14 mouse cellular contexts compared by ENCODE assay signal in the genomic region with DNA sequence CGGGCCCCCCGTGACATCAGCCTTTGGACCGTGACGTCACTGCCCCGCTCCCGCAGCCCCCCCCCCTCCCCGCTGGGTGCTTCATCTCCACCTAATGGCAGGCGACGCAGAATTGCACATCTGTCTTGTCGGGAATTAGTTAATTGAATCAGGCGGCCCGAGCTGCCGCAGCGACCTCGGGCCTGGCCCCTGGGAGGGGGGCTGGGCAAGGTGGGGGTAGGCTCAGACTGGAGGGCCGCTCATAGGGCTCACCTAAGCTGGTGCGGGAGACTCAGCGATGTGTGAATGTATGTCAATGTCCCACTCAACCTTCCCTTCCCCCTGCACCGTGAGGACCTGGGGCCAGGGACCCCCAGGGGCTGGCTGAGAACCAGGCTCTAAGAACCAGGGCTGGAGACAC. TPM values are rescaled to one million over a fixed set of nuclear protein-coding genes. Genes with fewer than 3 reads are reported as not detected.
DNase-seq lines count a peak whose midpoint lies in the region; ATAC-seq lines count a peak whose summit lies in the region.
"Had no signal": no experiment of that assay in that cellular context is flagged by ENCODE, and none has a peak within 500 bp of the region (broad histone marks: within the 10 kb centered on the region; RNA-seq: fewer than 3 reads in every experiment).

No protein-coding gene starts in this region.

- H3K4me3 ChIP-seq in heart, embryonic 13.5 days: no peak overlapping the region
- H3K4me3 ChIP-seq in embryonic facial prominence, embryonic 11.5 days (ENCODE audit: low read depth, low read length): no peak overlapping the region
- H3K4me3 ChIP-seq in hindbrain, embryonic 13.5 days: no peak overlapping the region
- H3K4me3 ChIP-seq in midbrain, embryonic 15.5 days: no peak overlapping the region

- WGBS in heart, embryonic 13.5 days: 11% methylated on average over 19 of the region's 19 CpGs
- WGBS in embryonic facial prominence, embryonic 11.5 days: 2% methylated on average over 18 of the region's 19 CpGs
- WGBS in hindbrain, embryonic 13.5 days: 8% methylated on average over 19 of the region's 19 CpGs
- WGBS in midbrain, embryonic 15.5 days: 6% methylated on average over 18 of the region's 19 CpGs

- H3K4me1 ChIP-seq in heart, embryonic 13.5 days: peaks cover 14% of the 10 kb centered on the region
- peaks cover 3% of the 10 kb centered on the region; the same call in 1 of the 2 replicates for H3K4me1 ChIP-seq in embryonic facial prominence, embryonic 11.5 days (ENCODE audit: control insufficient read depth, insufficient read depth, low read length)
- peaks cover 60% of the 10 kb centered on the region for H3K4me1 ChIP-seq in hindbrain, embryonic 13.5 days (replicated peaks)
- H3K4me1 ChIP-seq in midbrain, embryonic 15.5 days: peaks cover 38% of the 10 kb centered on the region

- H3K27ac ChIP-seq in heart, embryonic 13.5 days (replicated peaks): no peak overlapping the region
- no peak overlapping the region for H3K27ac ChIP-seq in embryonic facial prominence, embryonic 11.5 days (replicated peaks; ENCODE audit: low read depth, low read length)
- H3K27ac ChIP-seq in hindbrain, embryonic 13.5 days: peak overlapping the region; percentile 62
- H3K27ac ChIP-seq in midbrain, embryonic 15.5 days: no peak overlapping the region

- peaks cover 93% of the 10 kb centered on the region for H3K27me3 ChIP-seq in heart, embryonic 13.5 days (replicated peaks)
- H3K27me3 ChIP-seq in embryonic facial prominence, embryonic 11.5 days (ENCODE audit: control insufficient read depth, insufficient read depth, low read length): peaks cover 3% of the 10 kb centered on the region; the same call in 1 of the 2 replicates
- peaks cover 22% of the 10 kb centered on the region; the same call in 1 of the 2 replicates for H3K27me3 ChIP-seq in hindbrain, embryonic 13.5 days
- H3K27me3 ChIP-seq in midbrain, embryonic 15.5 days (replicated peaks): no peaks in the 10 kb centered on the region; the same call in 1 of the 2 replicates

- no peak for DNase-seq in heart, adult 9 months (ENCODE audit: low spot score in 2 of 2)
- DNase-seq in embryonic facial prominence, embryonic 11.5 days (ENCODE audit: low spot score): no peak
- DNase-seq in cerebellum, adult 18-20 months: no peak
- no peak for DNase-seq in embryo, embryonic 10.5 days (ENCODE audit: low spot score)
- no peak for DNase-seq in urinary bladder, postnatal 14 days (ENCODE audit: low spot score)
- DNase-seq: adrenal gland, postnatal 36 days; cerebellum, adult 9-11 months; kidney, adult 11 months; lung, adult 2 months; right cerebral cortex, postnatal 14 days had no signal

- 0 out of 2 replicates have a peak overlapping the region, but pooled peaks have one; percentile 47 for H3K9ac ChIP-seq in heart, embryonic 13.5 days
- no peak overlapping the region for H3K9ac ChIP-seq in embryonic facial prominence, embryonic 11.5 days (replicated peaks; ENCODE audit: low read length)
- peak overlapping the region; percentile 19; the same call in 1 of the 2 replicates for H3K9ac ChIP-seq in hindbrain, embryonic 13.5 days
- H3K9ac ChIP-seq in midbrain, embryonic 15.5 days: no peak overlapping the region

- H3K4me2 ChIP-seq in heart, embryonic 13.5 days: peak overlapping the region; percentile 22
- H3K4me2 ChIP-seq in embryonic facial prominence, embryonic 11.5 days (ENCODE audit: low read depth, low read length): peak overlapping the region; percentile 16
- H3K4me2 ChIP-seq in hindbrain, embryonic 13.5 days: peak overlapping the region; percentile 17; the same call in 1 of the 2 replicates
- H3K4me2 ChIP-seq in midbrain, embryonic 15.5 days: no peak overlapping the region

- H3K9me3 ChIP-seq in heart, embryonic 13.5 days: no peaks in the 10 kb centered on the region
- H3K9me3 ChIP-seq in embryonic facial prominence, embryonic 11.5 days (replicated peaks; ENCODE audit: control insufficient read depth, low read length): no peaks in the 10 kb centered on the region
- no peaks in the 10 kb centered on the region for H3K9me3 ChIP-seq in hindbrain, embryonic 13.5 days
- H3K9me3 ChIP-seq in midbrain, embryonic 15.5 days: no peaks in the 10 kb centered on the region

- no peaks in the 10 kb centered on the region for H3K36me3 ChIP-seq in heart, embryonic 13.5 days
- H3K36me3 ChIP-seq in embryonic facial prominence, embryonic 11.5 days (replicated peaks; ENCODE audit: control insufficient read depth, insufficient read depth, low read depth, low read length): no peaks in the 10 kb centered on the region
- no peaks in the 10 kb centered on the region for H3K36me3 ChIP-seq in hindbrain, embryonic 13.5 days
- H3K36me3 ChIP-seq in midbrain, embryonic 15.5 days (replicated peaks): no peaks in the 10 kb centered on the region

- ATAC-seq in heart, embryonic 13.5 days (ENCODE audit: extremely low read depth, insufficient number of reproducible peaks, low FRiP score, low TSS enrichment): no peak
- 0 out of 2 replicates have a peak, but pooled peaks have one; percentile 5 for ATAC-seq in embryonic facial prominence, embryonic 11.5 days (replicated peaks; ENCODE audit: insufficient number of reproducible peaks, low FRiP score, low TSS enrichment, low read depth)
- ATAC-seq in hindbrain, embryonic 13.5 days (ENCODE audit: low FRiP score): peak; percentile 37
- peak; percentile 40 for ATAC-seq in midbrain, embryonic 15.5 days (replicated peaks)

RNA-seq across cellular contexts. Expression of a gene that starts 12.7 kb away (rescaled TPM):
- polyA plus RNA-seq in heart, embryonic 13.5 days (2015; fragmentation: Nextera tagmentation; extraction: Ambion mirVana): 0.11 TPM in 1 of 2 replicates, not detected in the other
- polyA plus RNA-seq in embryonic facial prominence, embryonic 11.5 days (2014; fragmentation: Nextera tagmentation; extraction: Ambion mirVana): 0.28 and 0.74 TPM in 2 replicates
- 6.8 and 9.0 TPM in 2 replicates for polyA plus RNA-seq in hindbrain, embryonic 13.5 days (2015; fragmentation: Nextera tagmentation; extraction: Ambion mirVana)
- polyA plus RNA-seq in midbrain, embryonic 15.5 days (2015; fragmentation: Nextera tagmentation; extraction: Ambion mirVana): 0.13 TPM in 1 of 2 replicates, not detected in the other
- polyA plus RNA-seq: lung, adult 2 months; stomach, embryonic 16.5 days had no signal

RNA-seq across cellular contexts. Expression of a gene that starts 14.1 kb away (rescaled TPM):
- 0.79 and 1.0 TPM in 2 replicates for polyA plus RNA-seq in heart, embryonic 13.5 days (2015; fragmentation: Nextera tagmentation; extraction: Ambion mirVana)
- 0.74 and 2.1 TPM in 2 replicates for polyA plus RNA-seq in embryonic facial prominence, embryonic 11.5 days (2014; fragmentation: Nextera tagmentation; extraction: Ambion mirVana)
- polyA plus RNA-seq in hindbrain, embryonic 13.5 days (2015; fragmentation: Nextera tagmentation; extraction: Ambion mirVana): 33.1 and 35.5 TPM in 2 replicates
- polyA plus RNA-seq in midbrain, embryonic 15.5 days (2015; fragmentation: Nextera tagmentation; extraction: Ambion mirVana): 22.3 and 23.3 TPM in 2 replicates
- polyA plus RNA-seq: lung, adult 2 months had no signal

RNA-seq across cellular contexts. Expression of a gene that starts 19.9 kb away (rescaled TPM):
- not detected in 2 replicates for polyA plus RNA-seq in heart, embryonic 13.5 days (2015; fragmentation: Nextera tagmentation; extraction: Ambion mirVana)
- polyA plus RNA-seq in embryonic facial prominence, embryonic 11.5 days (2014; fragmentation: Nextera tagmentation; extraction: Ambion mirVana): 0.15 and 0.22 TPM in 2 replicates
- 0.05 TPM in 1 of 2 replicates, not detected in the other for polyA plus RNA-seq in hindbrain, embryonic 13.5 days (2015; fragmentation: Nextera tagmentation; extraction: Ambion mirVana)
- not detected in 2 replicates for polyA plus RNA-seq in midbrain, embryonic 15.5 days (2015; fragmentation: Nextera tagmentation; extraction: Ambion mirVana)

RNA-seq across cellular contexts. Expression of a gene that starts 34.0 kb away (rescaled TPM):
- polyA plus RNA-seq in heart, embryonic 13.5 days (2015; fragmentation: Nextera tagmentation; extraction: Ambion mirVana): 0.67 and 1.2 TPM in 2 replicates
- 2.2 and 2.3 TPM in 2 replicates for polyA plus RNA-seq in embryonic facial prominence, embryonic 11.5 days (2014; fragmentation: Nextera tagmentation; extraction: Ambion mirVana)
- polyA plus RNA-seq in hindbrain, embryonic 13.5 days (2015; fragmentation: Nextera tagmentation; extraction: Ambion mirVana): 0.35 and 0.58 TPM in 2 replicates
- polyA plus RNA-seq in midbrain, embryonic 15.5 days (2015; fragmentation: Nextera tagmentation; extraction: Ambion mirVana): not detected in 2 replicates

RNA-seq across cellular contexts. Expression of a gene that starts 43.3 kb away (rescaled TPM):
- 120 and 123 TPM in 2 replicates for polyA plus RNA-seq in heart, embryonic 13.5 days (2015; fragmentation: Nextera tagmentation; extraction: Ambion mirVana)
- polyA plus RNA-seq in embryonic facial prominence, embryonic 11.5 days (2014; fragmentation: Nextera tagmentation; extraction: Ambion mirVana): 141 and 148 TPM in 2 replicates
- 105 and 106 TPM in 2 replicates for polyA plus RNA-seq in hindbrain, embryonic 13.5 days (2015; fragmentation: Nextera tagmentation; extraction: Ambion mirVana)
- polyA plus RNA-seq in midbrain, embryonic 15.5 days (2015; fragmentation: Nextera tagmentation; extraction: Ambion mirVana): 91.7 and 95.4 TPM in 2 replicates

Comparison
In these comparisons a context has a peak if more than half of its experiments do, and no peak if none do; other contexts are left out.
1. H3K9ac ChIP-seq: peak in heart, embryonic 13.5 days (single experiment) and hindbrain, embryonic 13.5 days (single experiment); none in embryonic facial prominence, embryonic 11.5 days (single experiment) and midbrain, embryonic 15.5 days (single experiment).